Mouse (Mus musculus): ENCODE data around the gene 4921507P07Rik. TPM values are rescaled to one million over a fixed set of nuclear protein-coding genes. Genes with fewer than 3 reads are reported as not detected.
A peak's percentile ranks its signal among the peaks of the same experiment; 100 is the strongest.

The 4921507P07Rik gene
- total RNA-seq, 1 experiment: 0.40 TPM

- TF ChIP-seq HCFC1 (IDR thresholded peaks at IDR 0.05; ENCODE audit: borderline replicate concordance, insufficient read depth, low read length): no peak
- TF ChIP-seq ZNF384 (IDR thresholded peaks at IDR 0.05; ENCODE audit: low read depth, low read length): no peak
- TF ChIP-seq ZC3H11A (IDR thresholded peaks at IDR 0.05; ENCODE audit: borderline replicate concordance, low read depth, low read length): no peak
- no peak for TF ChIP-seq MAFK (IDR thresholded peaks at IDR 0.05; ENCODE audit: insufficient read depth, low read depth, low read length)
- TF ChIP-seq CHD2 (IDR thresholded peaks at IDR 0.05; ENCODE audit: low read depth, low read length): no peak
- in situ Hi-C loops (cut with MboI; ENCODE audit: low sequenced_read_pairs in 2 of 2, unreplicated experiment in 2 of 2): no loop called here
- H3K9me3 ChIP-seq (ENCODE audit: control insufficient read depth, insufficient read depth, low read depth, low read length): no peaks in the 10 kb centered on the region
- no peak overlapping the region for H3K9ac ChIP-seq (ENCODE audit: insufficient read depth, low read depth, low read length, poor library complexity, severe bottlenecking)
- no peak overlapping the region for H3K27ac ChIP-seq (ENCODE audit: insufficient read depth, low read depth, low read length, poor library complexity, severe bottlenecking)
- H3K4me1 ChIP-seq (ENCODE audit: control insufficient read depth in 2 of 2, insufficient read depth in 2 of 2, low read length in 2 of 2, poor library complexity in 1 of 2): 0 out of 4 replicates have a peak, but pooled peaks cover 0 to 2% of the 10 kb centered on the region in 2 experiments
- no peak overlapping the region for H3K4me3 ChIP-seq (ENCODE audit: insufficient read depth in 1 of 2, low read depth in 1 of 2, low read length in 2 of 2, poor library complexity in 1 of 2, severe bottlenecking in 1 of 2)
- H3K36me3 ChIP-seq (ENCODE audit: control insufficient read depth, insufficient read depth, low read length, poor library complexity, severe bottlenecking): no peaks in the 10 kb centered on the region
- DNase-seq (ENCODE audit: low read depth, low spot score): no peak
Observed at GRCm38 (mm10) chr6:50527416-50527815, 69.0 kb downstream of the 4921507P07Rik start.

GRCm38 (mm10) chr6:50526597-50527024 is 69.8 kb downstream of the 4921507P07Rik start:
- peak; percentile 68 for DNase-seq (ENCODE audit: low read depth, low spot score)
- H3K9ac ChIP-seq (ENCODE audit: insufficient read depth, low read depth, low read length, poor library complexity, severe bottlenecking): no peak overlapping the region
- no peaks in the 10 kb centered on the region for H3K36me3 ChIP-seq (ENCODE audit: control insufficient read depth, insufficient read depth, low read length, poor library complexity, severe bottlenecking)
- TF ChIP-seq HCFC1 (IDR thresholded peaks at IDR 0.05; ENCODE audit: borderline replicate concordance, insufficient read depth, low read length) (no peak), ZC3H11A (IDR thresholded peaks at IDR 0.05; ENCODE audit: borderline replicate concordance, low read depth, low read length) (peak; percentile 67), CHD2 (IDR thresholded peaks at IDR 0.05; ENCODE audit: low read depth, low read length) (no peak), ZNF384 (IDR thresholded peaks at IDR 0.05; ENCODE audit: low read depth, low read length) (peak; percentile 35; the same call in 1 of the 2 replicates), MAFK (IDR thresholded peaks at IDR 0.05; ENCODE audit: insufficient read depth, low read depth, low read length) (no peak)
- no peak overlapping the region for H3K4me3 ChIP-seq (ENCODE audit: insufficient read depth in 1 of 2, low read depth in 1 of 2, low read length in 2 of 2, poor library complexity in 1 of 2, severe bottlenecking in 1 of 2)
- no peak overlapping the region for H3K27ac ChIP-seq (ENCODE audit: insufficient read depth, low read depth, low read length, poor library complexity, severe bottlenecking)
- H3K4me1 ChIP-seq (ENCODE audit: control insufficient read depth in 2 of 2, insufficient read depth in 2 of 2, low read length in 2 of 2, poor library complexity in 1 of 2): 0 out of 4 replicates have a peak, but pooled peaks cover 0 to 2% of the 10 kb centered on the region in 2 experiments
- in situ Hi-C loops (cut with MboI; ENCODE audit: low sequenced_read_pairs in 2 of 2, unreplicated experiment in 2 of 2): no loop called here
- H3K9me3 ChIP-seq (ENCODE audit: control insufficient read depth, insufficient read depth, low read depth, low read length): no peaks in the 10 kb centered on the region

GRCm38 (mm10) chr6:50525846-50526245 is 70.6 kb downstream of the 4921507P07Rik start:
- DNase-seq (ENCODE audit: low read depth, low spot score): no peak
- Histone ChIP-seq H3K9ac (ENCODE audit: insufficient read depth, low read depth, low read length, poor library complexity, severe bottlenecking) (no peak overlapping the region), H3K36me3 (ENCODE audit: control insufficient read depth, insufficient read depth, low read length, poor library complexity, severe bottlenecking) (no peaks in the 10 kb centered on the region), H3K4me1 (ENCODE audit: control insufficient read depth in 2 of 2, insufficient read depth in 2 of 2, low read length in 2 of 2, poor library complexity in 1 of 2) (0 out of 4 replicates have a peak, but pooled peaks cover 0 to 2% of the 10 kb centered on the region in 2 experiments), H3K4me3 (ENCODE audit: insufficient read depth in 1 of 2, low read depth in 1 of 2, low read length in 2 of 2, poor library complexity in 1 of 2, severe bottlenecking in 1 of 2) (no peak overlapping the region), H3K9me3 (ENCODE audit: control insufficient read depth, insufficient read depth, low read depth, low read length) (no peaks in the 10 kb centered on the region), H3K27ac (ENCODE audit: insufficient read depth, low read depth, low read length, poor library complexity, severe bottlenecking) (no peak overlapping the region)
- in situ Hi-C loops (cut with MboI; ENCODE audit: low sequenced_read_pairs in 2 of 2, unreplicated experiment in 2 of 2): no loop called here
- TF ChIP-seq ZNF384 (IDR thresholded peaks at IDR 0.05; ENCODE audit: low read depth, low read length) (no peak), CHD2 (IDR thresholded peaks at IDR 0.05; ENCODE audit: low read depth, low read length) (no peak), HCFC1 (IDR thresholded peaks at IDR 0.05; ENCODE audit: borderline replicate concordance, insufficient read depth, low read length) (no peak), MAFK (IDR thresholded peaks at IDR 0.05; ENCODE audit: insufficient read depth, low read depth, low read length) (no peak), ZC3H11A (IDR thresholded peaks at IDR 0.05; ENCODE audit: borderline replicate concordance, low read depth, low read length) (no peak)

- H3K27ac ChIP-seq (ENCODE audit: insufficient read depth, low read depth, low read length, poor library complexity, severe bottlenecking): no peak overlapping the region
- H3K9me3 ChIP-seq (ENCODE audit: control insufficient read depth, insufficient read depth, low read depth, low read length): no peaks in the 10 kb centered on the region
- no peak for DNase-seq (ENCODE audit: low read depth, low spot score)
- in situ Hi-C loops (cut with MboI; ENCODE audit: low sequenced_read_pairs in 2 of 2, unreplicated experiment in 2 of 2): no loop called here
- no peak overlapping the region for H3K4me3 ChIP-seq (ENCODE audit: insufficient read depth in 1 of 2, low read depth in 1 of 2, low read length in 2 of 2, poor library complexity in 1 of 2, severe bottlenecking in 1 of 2)
- H3K9ac ChIP-seq (ENCODE audit: insufficient read depth, low read depth, low read length, poor library complexity, severe bottlenecking): no peak overlapping the region
- TF ChIP-seq HCFC1 (IDR thresholded peaks at IDR 0.05; ENCODE audit: borderline replicate concordance, insufficient read depth, low read length) (no peak), MAFK (IDR thresholded peaks at IDR 0.05; ENCODE audit: insufficient read depth, low read depth, low read length) (no peak), ZC3H11A (IDR thresholded peaks at IDR 0.05; ENCODE audit: borderline replicate concordance, low read depth, low read length) (no peak), ZNF384 (IDR thresholded peaks at IDR 0.05; ENCODE audit: low read depth, low read length) (no peak), CHD2 (IDR thresholded peaks at IDR 0.05; ENCODE audit: low read depth, low read length) (no peak)
- 0 out of 4 replicates have a peak, but pooled peaks cover 0 to 2% of the 10 kb centered on the region in 2 experiments for H3K4me1 ChIP-seq (ENCODE audit: control insufficient read depth in 2 of 2, insufficient read depth in 2 of 2, low read length in 2 of 2, poor library complexity in 1 of 2)
- no peaks in the 10 kb centered on the region for H3K36me3 ChIP-seq (ENCODE audit: control insufficient read depth, insufficient read depth, low read length, poor library complexity, severe bottlenecking)
Observed at GRCm38 (mm10) chr6:50524261-50524896, 72.1 kb downstream of the 4921507P07Rik start.

Other genes starting within 250 kb of the 4921507P07Rik start
- 6.7 and 9.9 TPM in 2 replicates for gene Osbpl3, start 140.4 kb downstream of the 4921507P07Rik start, total RNA-seq (2012; rRNA removed)
- gene Cycs, start 30.1 kb downstream of the 4921507P07Rik start, total RNA-seq (2012; rRNA removed): 34.7 and 52.1 TPM in 2 replicates
- not detected in 2 replicates for gene Npvf, start 57.8 kb upstream of the 4921507P07Rik start, total RNA-seq (2012; rRNA removed)

Data from ES-E14 (cell line).